Mouse (Mus musculus) T-helper 1 cell (primary cell): ENCODE measurements at regions not wholly inside any gene's neighbourhood (a gene's known extent, or its start where the extent isn't known, plus 50 kb on each side); places are given as distances from the start of the nearest gene placed in this dataset.
"Not testable (repeated sequence)": the region's sequence is repeated elsewhere in the genome, so short reads cannot be mapped to it uniquely, and the experiment has no call there.

Source experiments
- in situ Hi-C: fragments of 300-600 bp; cut with MboI, MseI; formaldehyde crosslinking; loops from one replicate; pipeline ENCODE4 v1.15.1; 2025; ENCODE audit warnings: high pct_unique_total_duplicates

GRCm38 (mm10) chr13:82058131-82058731 is 275.4 kb downstream of the Cetn3 start:
- in situ Hi-C loops: no loop called here

- in situ Hi-C loops: no loop called here
Measured at GRCm38 (mm10) chr13:82058872-82059271, 276.0 kb downstream of the Cetn3 start.

GRCm38 (mm10) chr13:82059498-82059897 is 276.6 kb downstream of the Cetn3 start:
- in situ Hi-C loops: no loop called here

DNA sequence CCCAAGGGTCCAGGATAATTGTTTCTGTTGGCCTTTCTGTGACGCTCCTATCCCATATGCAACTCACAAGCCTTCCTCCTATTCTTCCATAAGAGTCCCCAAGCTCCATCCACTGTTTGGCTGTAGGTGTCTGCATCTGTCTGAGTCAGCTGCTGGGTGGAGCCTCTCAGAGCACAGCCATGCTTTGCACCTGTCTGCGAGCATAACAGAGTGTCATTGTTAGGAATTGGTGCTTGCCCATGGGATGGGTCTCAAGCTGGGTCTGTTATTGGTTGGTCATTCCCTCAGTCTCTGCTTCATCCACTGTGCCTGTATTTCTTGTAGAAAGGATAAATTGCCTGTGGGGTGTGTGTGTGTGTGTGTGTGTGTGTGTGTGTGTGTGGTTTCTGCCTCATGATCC is 281.0 kb downstream of the Cetn3 start:
- in situ Hi-C loops: not testable (repeated sequence)

GRCm38 (mm10) chr13:82066174-82066573 is 283.3 kb downstream of the Cetn3 start:
- in situ Hi-C loops: no loop called here

- in situ Hi-C loops: no loop called here
Measured at GRCm38 (mm10) chr13:82066674-82067270, 283.9 kb downstream of the Cetn3 start.

- in situ Hi-C loops: no loop called here
Measured at GRCm38 (mm10) chr13:82072449-82072848, 289.6 kb downstream of the Cetn3 start.

DNA sequence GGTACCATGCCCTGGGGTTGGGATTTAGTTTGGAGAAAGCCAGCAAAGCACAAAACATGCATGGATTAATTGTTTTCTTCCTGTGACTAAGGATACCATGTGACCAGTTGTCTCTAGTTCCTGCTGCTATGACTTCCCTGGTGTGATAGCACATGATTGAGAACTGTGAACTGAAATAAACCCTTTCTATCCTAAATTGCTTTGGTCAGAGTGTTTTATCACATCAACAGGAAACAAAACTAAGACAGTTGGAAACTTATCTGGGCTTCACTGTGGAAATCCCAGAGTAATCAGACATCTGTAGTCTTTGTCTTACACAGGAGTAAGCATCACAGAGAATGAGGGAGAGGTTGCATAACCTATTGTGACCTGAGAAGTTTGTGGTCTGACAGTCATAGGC is 290.5 kb downstream of the Cetn3 start:
- in situ Hi-C loops: no loop called here

- in situ Hi-C loops: no loop called here
Measured at GRCm38 (mm10) chr13:82081375-82081774, 298.5 kb downstream of the Cetn3 start.

DNA sequence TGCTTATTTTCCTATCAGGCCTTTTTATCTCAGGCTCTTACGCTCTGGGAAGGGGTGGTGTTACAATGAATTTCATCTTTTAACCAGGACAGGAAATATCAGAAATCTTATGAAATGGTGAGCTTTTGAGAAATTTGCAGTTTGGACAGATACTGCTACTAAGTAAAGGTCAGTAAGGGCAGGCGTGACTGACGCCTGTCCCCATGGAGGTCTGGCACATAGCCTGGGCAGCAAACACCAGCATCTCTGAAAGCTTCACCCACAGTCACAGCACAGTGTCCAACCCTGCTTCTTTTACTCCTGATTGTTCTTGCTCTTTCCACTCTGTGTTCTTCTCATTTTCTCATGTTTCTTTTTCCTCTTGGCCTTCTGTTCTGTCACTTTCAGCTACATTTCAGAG is 304.8 kb downstream of the Cetn3 start:
- in situ Hi-C loops: no loop called here

GRCm38 (mm10) chr13:82092186-82092585 is 309.3 kb downstream of the Cetn3 start:
- in situ Hi-C loops: no loop called here

- in situ Hi-C loops: no loop called here
Measured at GRCm38 (mm10) chr13:82106032-82106431, 323.2 kb downstream of the Cetn3 start.

DNA sequence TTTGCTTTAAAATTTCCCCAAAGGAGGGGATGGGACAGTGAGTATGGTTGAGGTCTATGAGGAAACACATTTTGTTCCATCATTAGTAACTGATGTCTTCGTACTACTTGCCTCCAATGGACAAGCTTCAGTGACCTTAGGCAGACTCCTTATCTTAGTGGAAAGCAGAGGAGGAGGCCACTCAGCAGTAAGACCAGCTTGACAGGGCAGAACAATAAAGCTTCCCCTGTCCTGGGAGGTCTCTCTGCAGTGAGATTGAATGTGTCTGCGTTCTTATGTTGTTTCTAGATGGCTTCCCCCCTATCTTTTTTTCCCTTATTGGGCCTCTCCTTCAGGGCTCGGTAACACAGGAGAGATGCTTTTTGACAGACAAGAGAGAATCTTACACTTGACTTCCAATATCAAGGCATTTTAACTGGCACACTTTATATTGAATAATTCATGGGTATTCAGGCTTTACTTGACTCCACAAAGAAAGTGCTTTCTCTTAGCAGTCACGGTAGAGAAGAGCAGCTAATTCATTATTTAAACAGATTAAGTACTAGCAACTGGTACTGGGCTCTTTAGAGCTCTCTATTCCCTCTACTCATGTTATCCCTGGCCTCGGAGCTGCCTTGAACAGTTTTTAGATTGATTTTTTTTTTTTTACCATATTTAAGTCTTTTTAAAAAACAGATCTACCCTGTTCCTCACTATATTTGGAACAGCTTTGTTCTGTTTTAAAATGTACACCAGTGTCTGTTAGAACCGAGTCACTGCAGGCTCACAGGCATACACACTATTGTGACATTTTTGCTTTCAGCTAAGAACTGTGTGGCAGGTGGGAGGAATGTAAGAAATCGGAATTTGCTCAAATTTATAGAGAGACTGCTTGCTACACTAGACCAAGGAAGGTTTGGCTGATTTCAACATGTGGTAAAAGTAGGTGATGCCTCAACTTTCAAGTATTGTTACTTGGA is 347.2 kb downstream of the Cetn3 start:
- in situ Hi-C loops: no loop called here
